Mouse (Mus musculus): ENCODE data around the gene Serpinf1.

Serpinf1 gene

DNA sequence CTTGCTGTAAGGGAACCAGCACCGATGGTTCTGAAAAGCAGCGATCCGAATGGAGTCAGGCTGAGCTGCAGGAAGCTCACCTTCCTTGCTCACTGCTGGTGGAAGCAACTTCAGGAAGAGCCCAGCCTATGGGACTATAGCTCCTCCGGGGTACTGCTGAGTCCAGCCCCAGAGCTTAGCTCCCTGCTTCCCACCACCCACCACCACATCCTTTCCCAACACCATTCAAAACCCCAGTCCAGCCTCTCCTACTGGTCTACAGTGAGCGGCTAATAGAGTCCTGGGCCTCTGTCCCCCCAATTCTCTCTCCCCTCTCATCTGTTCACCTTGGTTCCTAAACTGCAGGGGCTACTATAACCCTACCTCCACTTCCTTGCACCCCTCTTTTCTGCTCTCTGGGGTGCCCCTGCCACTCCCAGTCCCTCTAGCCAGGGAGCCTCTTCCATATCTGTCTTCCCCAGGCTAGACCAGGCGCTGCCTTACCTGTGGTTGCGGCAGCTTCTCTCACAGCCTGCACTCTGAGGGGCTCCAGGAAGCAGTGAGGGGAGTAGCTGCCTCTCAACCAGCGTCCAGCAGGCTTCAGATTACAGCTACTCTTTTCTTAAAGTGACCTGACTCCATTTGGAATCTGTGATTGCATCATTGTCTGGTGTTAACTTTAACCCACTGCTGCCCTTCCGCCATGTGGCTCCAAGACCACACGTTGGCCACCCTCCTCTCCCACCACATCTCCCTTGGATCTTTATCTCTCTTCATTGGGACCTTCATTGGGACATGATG is at the start of gene Serpinf1:
Serpinf1 (minus strand) TSS at position 689 of the 780 bp plus-strand sequence.
- DNase-seq (ENCODE audit: low read depth in 2 of 2, low spot score in 2 of 2): no peak

GRCm38 (mm10) chr11:75470675-75471074 is 48.2 kb upstream of the Serpinf1 start:
- DNase-seq (ENCODE audit: low read depth in 2 of 2, low spot score in 2 of 2): no peak

DNA sequence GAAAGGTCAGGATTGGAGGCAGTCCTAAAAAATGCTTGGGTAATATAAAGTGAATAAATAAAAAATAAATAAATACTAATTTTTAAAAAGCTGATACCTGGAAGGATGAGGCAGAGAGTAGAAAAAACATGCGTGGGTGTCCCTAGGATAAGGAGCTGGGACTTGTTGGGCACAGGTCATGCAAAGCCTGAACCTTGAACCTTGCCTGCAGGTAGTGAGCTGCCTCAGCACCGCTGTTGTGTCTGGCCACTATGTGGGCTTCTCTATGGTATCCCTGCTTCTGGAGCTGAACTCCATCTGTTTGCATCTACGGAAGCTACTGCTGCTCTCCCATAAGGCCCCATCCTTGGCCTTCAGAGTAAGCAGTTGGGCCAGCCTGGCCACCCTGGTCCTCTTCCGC is 46.8 kb upstream of the Serpinf1 start:
- DNase-seq (ENCODE audit: low read depth in 2 of 2, low spot score in 2 of 2): no peak

DNA sequence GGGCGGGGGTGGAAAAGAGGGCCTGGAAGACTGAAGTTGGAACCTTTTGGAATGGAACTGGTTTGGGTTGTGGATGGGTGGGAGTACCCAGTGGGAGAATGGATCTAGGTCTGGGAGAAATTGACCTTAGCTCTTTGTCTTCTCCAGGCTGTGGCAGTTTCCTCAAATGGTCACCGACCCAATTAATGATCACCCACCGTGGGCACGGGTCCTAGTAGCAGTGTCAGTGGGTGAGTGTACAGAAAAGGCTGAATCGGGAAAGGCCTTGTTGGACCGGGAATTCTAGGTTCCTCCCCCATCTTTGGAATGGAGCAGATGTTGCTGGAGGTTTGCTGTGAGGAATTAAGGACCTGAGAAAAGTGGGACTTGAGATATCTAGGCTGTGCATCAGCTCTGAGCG is 45.9 kb upstream of the Serpinf1 start:
- no peak for DNase-seq (ENCODE audit: low read depth in 2 of 2, low spot score in 2 of 2)

DNA sequence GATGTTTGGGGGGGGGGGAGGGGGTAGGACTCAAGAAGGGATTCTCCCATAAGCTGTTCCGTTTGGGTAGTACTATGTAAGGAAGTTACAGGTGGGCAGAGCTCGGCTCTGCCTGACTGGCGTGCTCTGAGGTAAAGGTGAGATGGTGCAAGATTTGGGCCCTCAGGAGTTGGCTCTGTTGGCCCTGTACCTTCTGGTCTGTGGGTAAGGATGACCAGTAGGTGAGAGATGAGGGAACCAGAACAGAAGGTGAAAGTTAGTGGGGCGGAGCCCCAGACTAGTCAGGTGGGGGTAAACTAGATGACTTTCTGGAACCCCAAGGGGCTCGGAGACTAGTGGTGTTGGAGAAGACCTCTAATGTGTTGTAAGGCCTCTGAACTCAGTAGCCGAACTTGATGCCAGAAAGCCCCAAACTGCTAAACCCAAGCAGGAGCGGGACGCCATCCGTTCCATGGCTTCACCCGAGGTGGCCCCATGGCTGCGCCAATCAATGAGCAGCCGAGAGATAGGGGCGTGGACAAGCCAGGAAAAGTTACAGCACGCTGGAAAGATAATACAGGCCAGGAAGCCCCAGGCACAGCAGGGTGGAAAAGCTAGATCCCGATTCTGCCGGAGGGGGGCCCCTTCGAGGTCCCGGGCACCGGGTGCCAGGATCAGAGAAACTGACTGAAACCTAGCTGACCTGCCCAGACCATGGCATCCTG is 45.2 kb upstream of the Serpinf1 start:
- no peak for DNase-seq (ENCODE audit: low read depth in 2 of 2, low spot score in 2 of 2)

DNA sequence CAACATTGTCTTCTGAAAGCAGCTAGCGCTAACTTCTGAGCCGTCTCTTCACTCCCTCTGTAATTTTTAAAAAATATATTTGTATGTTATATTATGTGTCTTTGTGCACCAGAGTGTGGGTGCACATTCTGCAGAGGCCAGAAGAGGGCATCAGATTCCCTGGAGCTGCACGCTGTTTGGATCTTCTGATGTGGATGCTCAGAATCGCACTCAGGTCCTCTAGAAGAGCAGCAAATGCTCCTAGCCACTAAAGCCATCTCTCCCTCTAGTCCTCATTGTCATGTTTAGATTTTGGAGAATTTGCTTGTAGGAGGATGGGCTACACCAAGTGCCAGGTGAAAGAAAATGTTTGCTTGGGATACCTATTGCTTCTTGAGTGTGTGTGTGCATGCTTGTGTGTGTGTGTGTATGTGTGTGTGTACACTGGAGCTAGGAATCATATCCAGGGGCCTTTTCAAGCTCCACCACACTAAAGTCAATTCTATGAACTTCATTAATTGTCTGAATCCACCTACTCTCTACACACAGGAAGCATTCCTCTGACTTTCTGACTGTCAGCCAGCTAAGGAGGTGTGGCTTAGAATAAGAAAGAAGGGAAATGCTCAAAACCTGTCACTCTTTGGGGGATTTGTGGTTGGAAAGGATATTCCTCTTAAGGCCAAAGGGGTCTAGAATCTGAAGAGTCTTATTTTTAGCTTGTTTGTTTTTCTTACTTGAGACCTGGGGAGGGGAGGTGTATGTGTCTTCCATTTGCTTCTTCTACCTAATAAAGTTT is 44.4 kb upstream of the Serpinf1 start:
- no peak for DNase-seq (ENCODE audit: low read depth in 2 of 2, low spot score in 2 of 2)

DNA sequence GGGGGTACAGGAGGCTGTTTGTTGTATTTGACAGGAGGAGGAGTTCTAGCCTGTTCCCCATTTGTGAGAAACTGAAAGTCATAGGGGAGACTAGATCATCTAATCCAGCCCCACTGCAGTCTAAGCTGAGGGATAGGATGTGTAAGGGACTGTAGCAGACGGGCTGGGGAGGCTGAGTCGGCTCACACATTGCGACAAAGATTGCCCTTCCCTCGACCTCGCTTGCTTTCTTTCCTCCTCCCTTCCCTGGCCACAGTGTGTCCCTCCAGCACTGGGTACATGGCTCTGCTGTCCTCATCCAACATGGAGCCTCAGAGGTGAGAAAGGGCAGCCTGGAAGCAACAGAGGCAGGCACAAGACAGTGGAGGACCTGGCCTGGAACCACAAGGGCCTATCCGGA is 42.5 kb upstream of the Serpinf1 start:
- DNase-seq (ENCODE audit: low read depth in 2 of 2, low spot score in 2 of 2): no peak

DNA sequence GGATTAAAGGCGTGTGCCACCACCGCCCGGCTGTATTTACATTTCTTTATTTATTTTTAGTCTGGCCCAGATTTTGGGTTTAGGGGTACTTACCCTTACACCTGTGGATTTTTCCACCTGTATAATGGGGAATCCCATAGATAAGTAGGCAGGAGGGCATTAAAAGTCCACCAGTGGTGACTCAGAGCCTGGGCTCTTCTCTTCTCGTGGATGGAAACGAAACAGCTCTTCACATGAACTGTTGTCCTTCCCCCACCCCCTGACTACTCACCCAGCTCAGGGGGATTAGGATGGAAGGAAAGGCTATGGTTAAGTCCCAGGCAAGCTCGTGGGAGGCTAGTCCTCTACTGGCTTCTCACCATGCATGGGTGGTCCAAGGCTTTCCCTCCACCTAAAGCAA is 41.9 kb upstream of the Serpinf1 start:
- no peak for DNase-seq (ENCODE audit: low read depth in 2 of 2, low spot score in 2 of 2)

GRCm38 (mm10) chr11:75463624-75464023 is 41.1 kb upstream of the Serpinf1 start:
- DNase-seq (ENCODE audit: low read depth in 2 of 2, low spot score in 2 of 2): no peak

DNA sequence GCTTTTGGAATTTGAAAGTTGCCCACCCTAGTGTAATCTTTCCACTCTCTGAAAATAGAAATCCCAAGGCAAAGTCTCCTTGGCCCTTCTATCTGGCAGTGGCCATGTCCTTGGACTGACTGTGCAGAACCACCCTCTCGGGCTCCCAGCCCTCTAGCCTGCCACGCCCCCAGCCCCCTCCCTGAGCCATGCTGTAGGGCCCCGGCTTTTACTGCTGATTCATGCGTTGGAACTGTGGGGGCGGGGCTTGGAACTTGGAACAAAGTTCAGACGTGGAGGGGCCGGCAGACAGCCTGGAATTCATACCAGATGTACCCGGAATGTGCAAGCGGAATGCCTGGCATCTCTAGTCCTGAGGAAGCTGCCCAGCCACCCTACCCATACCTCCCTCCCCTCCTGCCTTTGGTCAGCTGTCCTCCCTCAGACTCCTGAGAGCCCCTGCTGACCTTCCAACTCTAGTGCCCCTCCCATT is 40.4 kb upstream of the Serpinf1 start:
- no peak for DNase-seq (ENCODE audit: low read depth in 2 of 2, low spot score in 2 of 2)

DNA sequence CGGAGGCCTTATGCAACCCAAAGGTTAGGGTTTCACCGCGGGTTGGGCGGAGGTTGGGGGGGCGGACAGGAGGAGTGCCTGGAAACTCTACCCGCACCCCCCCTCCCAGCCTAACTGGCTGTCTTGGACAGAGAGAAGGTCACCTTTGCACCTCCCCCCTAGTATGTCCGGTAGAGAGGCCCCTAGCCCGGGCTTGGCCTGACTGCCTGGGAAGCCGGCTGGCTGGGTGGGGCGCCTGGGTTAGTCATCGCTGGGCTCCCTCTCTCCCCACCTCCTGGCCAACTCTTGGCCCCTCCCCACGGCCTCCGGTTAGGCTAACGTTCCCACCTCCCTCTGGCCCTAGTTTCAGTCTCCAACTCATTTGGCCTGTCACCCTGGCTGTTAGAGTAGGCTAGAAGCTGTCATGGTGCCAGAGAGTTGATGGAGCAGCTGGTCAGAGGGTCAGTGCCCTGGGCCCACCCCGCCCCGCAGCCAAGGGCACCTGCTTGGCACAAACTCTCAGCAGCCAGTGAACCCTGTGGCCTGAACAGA is 39.8 kb upstream of the Serpinf1 start:
- DNase-seq (ENCODE audit: low read depth in 2 of 2, low spot score in 2 of 2): no peak

- no peak for DNase-seq (ENCODE audit: low read depth in 2 of 2, low spot score in 2 of 2)
Observed at GRCm38 (mm10) chr11:75461743-75462252, 39.3 kb upstream of the Serpinf1 start.

- DNase-seq (ENCODE audit: low read depth in 2 of 2, low spot score in 2 of 2): peak; percentile 99
Observed at GRCm38 (mm10) chr11:75460844-75461742, 38.6 kb upstream of the Serpinf1 start, which contains the start of gene Tlcd2. TSS of gene Tlcd2 (plus strand) at chr11:75461715.

- DNase-seq (ENCODE audit: low read depth in 2 of 2, low spot score in 2 of 2): peak; percentile 49 to 53
Observed at GRCm38 (mm10) chr11:75460103-75460843, 37.8 kb upstream of the Serpinf1 start.

DNA sequence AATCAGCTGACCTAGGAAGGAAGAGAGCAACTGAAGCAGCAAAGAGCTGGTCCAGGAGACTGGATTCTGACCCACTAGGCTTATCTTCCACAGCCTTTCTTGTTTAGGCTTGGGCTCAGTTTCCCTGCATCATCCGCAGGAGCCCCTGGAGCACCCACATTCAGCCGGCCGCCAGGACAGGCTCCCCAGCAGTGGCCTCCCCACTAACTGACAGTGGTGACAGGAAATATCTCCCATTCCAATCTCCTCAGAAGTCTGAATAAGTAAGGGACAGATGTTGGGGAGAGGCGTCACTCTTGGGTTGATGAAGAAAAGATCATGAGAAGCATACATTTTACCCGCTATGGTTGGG is 37.2 kb upstream of the Serpinf1 start:
- DNase-seq (ENCODE audit: low read depth in 2 of 2, low spot score in 2 of 2): no peak

GRCm38 (mm10) chr11:75459141-75459711 is 36.7 kb upstream of the Serpinf1 start:
- no peak for DNase-seq (ENCODE audit: low read depth in 2 of 2, low spot score in 2 of 2)

DNA sequence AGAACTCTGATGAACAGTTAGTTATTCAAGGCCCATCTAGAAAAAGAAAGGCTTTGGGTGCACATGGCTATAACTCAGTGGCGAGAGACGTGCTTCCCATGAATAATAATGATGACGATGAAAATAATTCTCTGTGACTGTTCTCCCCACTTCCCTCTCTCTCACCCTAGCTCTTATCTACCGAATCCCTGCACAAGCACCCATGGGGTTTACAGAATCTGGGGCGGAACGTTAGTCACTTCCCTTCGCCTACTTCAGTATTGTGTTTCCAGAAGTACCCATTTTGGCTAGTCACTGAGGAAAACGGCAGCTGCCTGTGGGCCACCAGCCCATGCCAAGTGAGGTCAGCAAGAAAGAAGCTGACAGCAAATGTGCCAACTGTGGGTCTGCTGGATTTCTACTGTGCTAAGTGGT is 36.1 kb upstream of the Serpinf1 start:
- DNase-seq (ENCODE audit: low read depth in 2 of 2, low spot score in 2 of 2): no peak

DNA sequence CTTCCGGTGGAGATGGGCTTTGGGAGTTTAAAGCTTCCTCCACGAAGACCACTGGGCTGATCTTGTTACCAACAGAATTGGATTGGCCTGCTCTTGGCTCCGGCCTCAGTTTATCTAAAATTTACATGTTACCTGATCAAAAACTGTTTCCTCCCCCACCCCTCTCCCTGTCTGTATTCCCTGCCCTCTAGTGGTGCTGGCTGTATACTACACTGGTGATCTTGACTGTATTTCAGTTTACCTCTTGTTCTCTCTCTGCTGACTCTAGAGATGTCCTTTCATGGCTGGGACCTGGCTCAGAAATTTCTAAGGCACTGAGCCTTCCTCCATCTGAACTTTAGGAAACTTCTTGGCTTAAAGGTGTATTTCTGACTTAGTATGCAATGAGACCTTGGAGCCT is 35.7 kb upstream of the Serpinf1 start:
- DNase-seq (ENCODE audit: low read depth in 2 of 2, low spot score in 2 of 2): peak in 1 of 2 experiments; percentile 37

DNA sequence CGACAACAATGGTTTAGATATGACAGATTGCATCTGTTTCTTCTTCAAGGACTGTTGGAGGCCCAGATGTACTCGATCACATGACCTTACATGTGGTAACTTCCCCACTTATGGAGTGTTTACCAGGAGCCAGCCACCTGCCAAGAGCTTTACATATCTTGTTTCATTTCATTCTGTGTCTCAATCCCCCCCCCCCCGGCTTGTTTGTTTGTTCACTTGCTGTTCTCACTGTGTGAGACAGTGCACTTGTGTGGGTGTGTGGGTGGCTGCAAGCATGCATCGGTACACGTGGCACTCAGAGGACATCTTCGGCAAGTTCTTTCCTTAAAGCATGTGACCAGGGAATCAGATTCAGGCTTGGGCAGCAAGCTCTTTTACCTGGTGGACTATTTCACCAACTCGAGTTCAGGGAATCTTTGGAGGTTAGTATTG is 34.0 kb upstream of the Serpinf1 start:
- DNase-seq (ENCODE audit: low read depth in 2 of 2, low spot score in 2 of 2): no peak

Data from CD8-positive naive resting alpha-beta T cell, adult 2 months (primary cell).